22 mouse cellular contexts compared by ENCODE assay signal in the genomic region with DNA sequence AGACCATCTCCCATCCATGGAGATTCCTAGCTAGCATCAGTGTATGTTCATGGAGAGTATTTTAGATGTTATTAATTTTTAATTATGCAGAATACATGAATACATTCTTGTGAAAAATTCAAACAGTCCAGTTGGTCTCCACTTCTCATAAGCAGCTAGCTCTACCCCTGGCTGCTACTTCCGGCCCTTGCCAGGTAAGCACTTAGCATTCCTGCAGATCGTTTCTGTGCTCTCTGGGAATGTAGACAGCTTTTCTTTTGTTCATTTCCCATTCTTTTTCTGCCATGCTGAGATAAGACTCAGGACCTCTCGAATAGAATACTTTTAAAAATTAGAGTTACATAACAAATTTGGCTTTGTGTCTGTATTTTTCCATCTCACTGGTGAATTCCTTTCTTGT. TPM values are rescaled to one million over a fixed set of nuclear protein-coding genes. Genes with fewer than 3 reads are reported as not detected.
"Had no signal": no experiment of that assay in that cellular context is flagged by ENCODE, and none has a peak within 500 bp of the region (broad histone marks: within the 10 kb centered on the region; RNA-seq: fewer than 3 reads in every experiment).

No protein-coding gene starts in this region.

- H3K9ac ChIP-seq: liver, embryonic 13.5 days; liver, embryonic 15.5 days; liver, postnatal 0 days; midbrain, embryonic 15.5 days; neural tube, embryonic 13.5 days; neural tube, embryonic 15.5 days had no signal

- H3K9me3 ChIP-seq: liver, embryonic 13.5 days; liver, embryonic 15.5 days; megakaryocyte, embryonic 14.5 days; midbrain, embryonic 13.5 days; midbrain, embryonic 15.5 days; neural tube, embryonic 13.5 days; neural tube, embryonic 15.5 days had no signal

- ATAC-seq: liver, postnatal 0 days; midbrain, embryonic 13.5 days; midbrain, embryonic 15.5 days had no signal

- H3K36me3 ChIP-seq: liver, embryonic 13.5 days; liver, embryonic 15.5 days; midbrain, embryonic 13.5 days; midbrain, embryonic 15.5 days; neural tube, embryonic 13.5 days; neural tube, embryonic 15.5 days had no signal

- DNase-seq: liver; liver, embryonic 13.5 days; liver, postnatal 0 days; retina, postnatal 1 day; right cerebral cortex, adult 18-20 months; right cerebral cortex, postnatal 25 days; right cerebral cortex, postnatal 4 days; spleen, adult 18-20 months; thymus, adult 18-20 months; thymus, postnatal 14 days; thymus, postnatal 36 days had no signal

- H3K4me1 ChIP-seq: midbrain, embryonic 13.5 days; neural tube, embryonic 13.5 days had no signal

- H3K4me3 ChIP-seq: liver, embryonic 13.5 days; liver, embryonic 15.5 days; megakaryocyte, embryonic 14.5 days; midbrain, embryonic 13.5 days; midbrain, embryonic 15.5 days; myocyte; neural tube, embryonic 13.5 days; neural tube, embryonic 15.5 days had no signal

- H3K4me2 ChIP-seq: liver, embryonic 11.5 days; liver, embryonic 13.5 days; liver, embryonic 15.5 days; midbrain, embryonic 11.5 days; midbrain, embryonic 13.5 days; midbrain, embryonic 15.5 days; neural tube, embryonic 13.5 days; neural tube, embryonic 15.5 days had no signal

- H3K27ac ChIP-seq: liver, embryonic 13.5 days; liver, embryonic 15.5 days; macrophage; midbrain, embryonic 13.5 days; midbrain, embryonic 15.5 days; neural tube, embryonic 13.5 days; neural tube, embryonic 15.5 days had no signal

- H3K27me3 ChIP-seq: midbrain, embryonic 13.5 days; midbrain, embryonic 15.5 days; neural tube, embryonic 13.5 days; neural tube, embryonic 15.5 days had no signal

RNA-seq across cellular contexts. Expression of a gene that starts 51.6 kb away (rescaled TPM):
- total RNA-seq: megakaryocyte progenitor cell, adult 5-6 weeks had no signal
- polyA plus RNA-seq: liver, embryonic 15.5 days; liver, postnatal 0 days; macrophage had no signal
